Mouse (Mus musculus) cerebellum, adult 11 months (tissue): ENCODE measurements around the gene Slc46a2.

Experiments
- DNase-seq: peaks from one replicate; pipeline ENCODE4 v3.0.0; 2022

Slc46a2 gene

DNA sequence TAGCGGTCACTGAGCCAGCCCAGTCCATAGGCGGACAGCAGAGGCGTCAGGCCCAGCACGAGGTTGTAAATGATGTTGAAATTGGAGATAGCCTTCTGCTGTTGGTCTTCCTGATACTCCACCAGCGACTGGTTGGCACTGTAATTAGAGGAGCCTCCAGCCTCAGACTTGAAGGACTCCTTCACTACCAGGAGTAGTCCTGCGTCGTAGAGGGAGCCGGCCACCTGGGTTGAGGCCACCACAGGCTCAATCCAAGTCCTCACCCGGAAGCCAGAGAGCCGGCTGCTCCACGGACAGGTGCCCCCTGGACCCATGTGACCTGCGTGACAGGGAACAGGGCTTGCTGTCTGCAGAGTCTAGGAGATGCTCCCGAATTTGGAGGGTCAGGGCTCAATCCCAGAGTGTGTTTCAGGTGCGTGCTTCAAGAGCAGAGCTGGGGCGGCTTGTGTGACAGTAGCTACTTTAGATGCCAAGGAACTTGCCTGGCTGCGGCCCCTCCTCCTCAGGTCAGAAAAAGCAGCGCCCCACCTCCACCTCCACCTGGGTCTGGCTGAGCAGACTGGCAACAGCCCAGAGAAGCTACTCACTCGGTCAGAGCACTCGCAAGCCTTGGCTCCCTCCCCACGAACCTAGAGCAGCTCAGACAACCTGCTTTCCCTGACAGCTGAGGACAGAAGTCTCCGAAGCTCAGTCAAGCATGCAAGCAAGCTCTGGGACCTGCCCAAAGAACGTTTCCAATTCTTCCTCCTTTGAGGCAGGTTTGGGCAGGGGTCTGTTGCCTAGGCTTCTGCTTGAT lies at the start of gene Slc46a2:
TSS of gene Slc46a2 (minus strand) at position 449 of the 796 bp plus-strand sequence.
- no peak for DNase-seq

- DNase-seq = no peak
Measured at GRCm38 (mm10) chr4:59963405-59964344, 48.8 kb upstream of the Slc46a2 start, which contains the start of gene Mup6. Gene Mup6 (plus strand): TSS chr4:59964294.

GRCm38 (mm10) chr4:59960610-59961009 lies 45.8 kb upstream of the Slc46a2 start, which contains the start of gene Mup4:
Gene Mup4 (minus strand): TSS chr4:59960710.
- DNase-seq = no peak

DNA sequence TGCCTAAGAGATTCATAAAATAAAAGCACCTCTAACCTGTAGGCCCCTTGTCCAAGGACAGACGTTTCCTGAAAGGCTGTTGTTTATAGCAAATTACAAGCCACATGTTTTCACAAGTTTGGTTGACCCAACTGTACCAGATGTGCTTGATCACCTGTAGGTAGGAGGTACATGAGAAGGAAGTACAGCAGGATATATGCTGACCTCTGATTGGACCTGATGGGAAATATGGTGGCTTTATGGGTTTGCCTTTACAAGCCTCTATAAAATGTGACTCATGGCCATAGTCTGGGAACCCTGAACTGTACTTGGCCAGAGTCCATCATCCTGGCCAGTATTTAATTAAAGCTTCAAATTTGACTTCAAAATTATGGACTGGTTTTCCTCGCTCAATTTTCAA lies 22.7 kb upstream of the Slc46a2 start:
- no peak for DNase-seq

DNA sequence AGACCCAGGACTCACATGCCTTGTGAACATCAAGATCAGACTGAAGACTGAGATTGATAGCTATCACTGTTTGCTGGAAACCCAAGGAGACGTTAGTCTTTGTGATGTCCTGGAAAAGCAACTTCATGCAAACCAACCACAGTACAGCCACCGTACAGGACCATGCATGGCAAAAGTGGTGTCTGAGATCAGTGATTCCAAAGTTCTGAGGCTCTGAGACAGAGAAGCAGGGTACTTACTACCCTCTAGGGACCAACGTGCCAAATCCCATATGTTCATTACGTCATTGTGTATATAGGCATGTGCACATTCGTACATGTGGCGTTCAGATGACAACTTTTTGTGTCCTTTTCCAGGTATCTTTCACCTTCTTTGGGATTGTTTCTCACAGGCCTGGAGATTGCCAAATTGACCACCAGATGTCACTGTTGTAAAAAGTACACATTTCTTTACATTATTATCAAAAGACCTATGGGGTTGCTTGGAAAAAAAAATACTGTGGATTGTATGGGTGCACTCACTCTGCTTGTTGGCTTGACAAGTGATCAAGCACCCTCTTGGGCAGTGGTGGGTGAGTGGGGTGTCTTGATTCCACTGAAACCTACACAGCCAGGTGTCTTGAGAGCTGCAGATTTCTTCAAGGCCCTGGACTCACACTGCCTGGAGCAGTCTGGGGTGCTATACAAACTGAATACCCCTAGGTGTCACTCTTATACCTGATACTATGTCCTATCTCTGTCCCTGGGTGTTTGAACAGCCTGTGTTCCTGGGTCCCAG lies 17.8 kb upstream of the Slc46a2 start:
- DNase-seq = peak; percentile 16

DNA sequence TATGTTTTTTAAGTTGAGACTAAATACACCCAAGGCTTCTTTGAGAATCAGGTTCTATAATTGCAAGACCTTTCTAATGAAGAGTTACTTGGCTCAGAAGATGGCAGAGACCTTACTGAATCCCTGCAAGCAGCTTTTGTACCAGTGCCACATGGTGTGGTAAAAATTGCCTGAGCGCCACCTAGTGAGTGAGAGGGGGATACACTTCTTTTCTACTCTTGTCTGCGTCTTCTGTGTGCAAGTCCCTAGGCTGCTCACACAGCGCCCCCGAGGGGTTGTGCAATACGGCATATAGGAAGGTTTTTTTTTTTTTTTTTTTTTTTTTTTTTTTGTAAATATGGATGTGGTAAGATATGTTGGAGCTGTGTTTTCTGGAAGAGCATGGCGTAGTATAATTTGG lies 13.5 kb upstream of the Slc46a2 start:
- DNase-seq = peak; percentile 59

DNA sequence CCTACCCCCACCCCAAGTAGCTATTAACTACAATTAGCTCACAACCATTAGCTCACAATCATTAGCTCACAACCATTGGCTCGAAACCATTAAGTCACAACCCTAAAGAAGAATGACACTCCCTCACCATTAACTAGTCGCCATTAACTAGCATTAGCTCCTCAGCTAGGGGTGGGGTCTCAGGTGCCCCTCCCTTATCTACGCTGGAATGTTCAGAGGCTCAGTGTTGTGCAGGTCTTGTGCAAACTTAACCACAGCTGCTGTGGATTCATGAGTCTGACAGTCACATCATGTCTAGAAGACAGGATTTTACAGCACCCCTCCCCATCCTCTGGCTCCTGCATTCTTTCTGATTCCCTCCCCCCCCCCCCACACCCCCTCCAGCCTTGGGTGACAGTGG lies 12.8 kb upstream of the Slc46a2 start:
- no peak for DNase-seq

DNA sequence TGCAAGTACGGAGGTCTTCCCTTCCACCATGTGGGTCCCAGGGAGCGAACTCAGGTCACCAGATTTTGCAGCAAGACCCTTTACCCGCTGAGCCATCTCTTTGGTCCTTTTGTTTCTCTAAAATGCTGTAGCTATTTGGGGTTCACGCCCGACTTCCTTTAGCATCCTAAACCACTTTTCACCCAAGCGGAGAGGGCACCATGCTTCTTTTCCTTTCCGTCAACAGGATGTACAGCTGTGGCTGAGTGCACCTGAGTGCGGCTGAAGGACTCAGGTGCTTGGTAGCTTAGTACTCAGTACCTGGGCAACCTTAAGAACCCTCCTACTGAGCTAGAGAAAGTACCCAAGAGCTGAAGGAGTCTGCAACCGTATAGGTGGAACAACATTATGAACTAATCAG lies 10.2 kb upstream of the Slc46a2 start:
- no peak for DNase-seq

DNA sequence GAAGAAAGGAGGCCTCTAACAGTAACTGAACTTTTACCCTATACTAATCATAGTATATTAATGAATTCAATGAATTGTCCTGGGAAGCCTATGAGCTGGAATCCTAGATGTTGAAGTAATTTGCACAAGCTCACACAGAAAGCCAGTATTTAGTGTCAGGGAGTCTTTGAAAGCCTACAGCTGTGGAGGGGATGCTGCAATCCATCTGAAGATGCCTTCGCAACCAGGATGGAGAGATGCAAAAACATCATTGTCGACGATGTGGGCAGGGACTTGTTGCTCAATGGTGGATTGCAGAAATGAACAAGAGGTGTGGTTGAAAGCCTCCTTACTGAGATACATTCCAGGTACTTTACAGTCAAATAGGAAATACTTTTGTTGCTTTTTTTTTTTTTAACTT lies 3.1 kb upstream of the Slc46a2 start:
- DNase-seq = no peak

- DNase-seq = no peak
Measured at GRCm38 (mm10) chr4:59908785-59909184, 6.1 kb downstream of the Slc46a2 start.

GRCm38 (mm10) chr4:59907657-59908230 lies 7.1 kb downstream of the Slc46a2 start:
- DNase-seq = no peak

DNA sequence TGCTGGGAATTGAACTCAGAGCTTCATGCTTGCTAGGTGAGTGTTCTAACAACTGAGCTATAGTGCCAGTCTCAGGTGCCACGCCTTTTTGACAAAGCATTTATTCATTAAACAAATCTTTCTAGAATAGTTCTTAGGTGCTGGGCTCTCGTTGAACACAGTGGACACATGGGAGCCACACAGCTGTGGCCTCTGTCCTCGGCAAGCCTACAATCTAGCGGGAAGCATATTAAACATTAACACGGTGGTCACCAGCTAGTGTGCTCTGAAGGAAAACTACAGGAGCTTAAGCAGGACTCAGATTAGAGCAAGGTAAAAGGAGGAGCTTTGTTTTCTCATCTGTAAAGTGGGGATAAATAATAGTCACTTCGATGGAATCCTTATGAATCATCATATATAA lies 7.8 kb downstream of the Slc46a2 start:
- no peak for DNase-seq

DNA sequence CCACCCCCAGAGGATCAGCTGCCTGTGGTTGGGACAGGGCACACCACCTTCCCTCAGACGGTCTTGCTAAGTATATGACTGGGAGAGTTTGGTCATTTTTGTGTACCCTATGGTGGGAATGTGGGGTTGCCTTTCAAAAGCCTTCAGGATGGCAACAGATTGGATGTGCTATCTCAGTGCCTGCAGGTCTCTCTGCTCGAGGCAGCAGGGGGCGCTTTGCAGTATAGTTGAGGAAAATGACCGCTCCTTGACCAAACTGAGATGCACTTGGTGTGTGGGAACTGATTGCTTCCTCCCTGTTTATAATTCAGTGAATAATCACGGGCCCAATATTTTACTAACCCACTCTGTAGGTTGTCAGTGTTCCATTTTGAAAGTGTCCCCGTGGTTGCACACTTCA lies 12.3 kb downstream of the Slc46a2 start:
- no peak for DNase-seq

DNA sequence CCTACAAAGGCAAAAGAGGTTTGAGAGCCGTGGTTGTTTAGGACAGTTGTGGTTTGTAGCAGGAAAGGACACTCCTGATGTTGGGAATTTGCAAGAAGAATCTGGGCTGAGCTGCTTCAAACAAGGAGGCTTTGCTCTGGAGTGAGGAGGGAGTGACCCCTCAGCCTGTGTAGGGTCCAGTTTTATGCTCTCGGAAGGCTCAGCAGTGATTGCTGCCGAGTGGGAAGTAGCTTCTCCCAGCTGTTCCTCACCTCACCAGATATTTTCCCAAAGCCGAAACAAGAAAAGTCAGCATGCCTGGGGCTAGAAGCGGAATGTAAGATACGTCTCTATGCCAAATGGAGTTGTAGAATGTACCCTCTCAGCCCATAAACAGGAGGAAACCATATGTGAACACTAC lies 13.0 kb downstream of the Slc46a2 start:
- DNase-seq = no peak

GRCm38 (mm10) chr4:59898521-59898919 lies 16.3 kb downstream of the Slc46a2 start:
- DNase-seq = no peak

- DNase-seq = no peak
Measured at GRCm38 (mm10) chr4:59897814-59898520, 16.9 kb downstream of the Slc46a2 start.

GRCm38 (mm10) chr4:59896000-59896399 lies 18.9 kb downstream of the Slc46a2 start:
- DNase-seq = no peak

GRCm38 (mm10) chr4:59894977-59895575 lies 19.8 kb downstream of the Slc46a2 start:
- DNase-seq = no peak

GRCm38 (mm10) chr4:59894415-59894814 lies 20.4 kb downstream of the Slc46a2 start:
- no peak for DNase-seq

DNA sequence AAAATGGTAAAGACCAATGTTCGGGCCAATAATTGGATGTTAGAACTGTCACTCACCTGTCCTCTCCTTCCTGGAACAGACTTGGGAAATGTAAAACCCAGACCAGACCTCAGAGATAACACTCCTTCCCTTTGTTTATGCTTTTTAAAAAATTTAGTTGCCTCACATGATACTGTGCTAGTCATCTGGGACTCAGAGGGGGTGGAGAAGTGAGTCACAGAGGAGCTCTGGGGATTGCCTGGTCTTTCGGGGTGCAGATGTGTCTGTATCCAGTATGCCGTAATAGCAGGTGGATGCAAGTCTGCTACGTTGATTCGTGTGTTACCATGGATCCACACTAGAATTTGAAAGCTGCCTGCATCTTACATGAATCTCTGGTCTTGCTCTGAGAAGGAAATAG lies 22.1 kb downstream of the Slc46a2 start:
- DNase-seq = no peak

DNA sequence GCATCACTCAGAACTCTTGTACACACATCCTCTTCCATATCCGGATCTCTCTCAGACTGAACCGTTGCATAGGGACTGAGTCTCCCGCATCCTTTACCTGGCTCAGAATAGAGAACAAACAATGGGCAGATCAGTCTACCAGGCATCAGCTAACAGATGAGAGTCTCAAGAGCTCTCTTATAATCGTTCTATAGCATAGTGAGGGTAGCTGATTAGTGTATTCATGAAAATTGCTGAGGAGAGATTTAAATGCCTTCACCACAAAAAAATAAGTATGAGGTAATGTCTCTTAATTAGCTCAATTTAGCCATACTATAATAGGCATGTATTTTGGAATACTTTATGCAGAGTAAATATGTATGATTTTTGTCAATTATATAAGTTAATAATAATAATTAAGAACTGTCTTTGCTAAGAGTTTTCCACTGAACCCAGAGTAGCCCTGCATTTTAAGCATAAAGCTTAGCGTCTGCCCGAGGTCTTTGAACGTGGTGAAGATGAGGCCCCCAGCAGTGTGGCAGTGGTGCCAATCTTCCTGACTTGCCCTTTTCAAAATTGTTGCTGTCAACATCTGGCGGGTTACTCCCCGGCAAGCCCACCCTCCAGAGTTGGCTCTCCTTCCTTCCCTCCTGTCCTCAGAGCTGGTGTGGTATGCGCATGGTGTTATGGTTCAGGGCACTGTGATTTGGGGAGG lies 23.0 kb downstream of the Slc46a2 start:
- no peak for DNase-seq
